Mouse (Mus musculus) frontal cortex, postnatal 10 days (tissue): ENCODE measurements around the gene Kbtbd12.

Experiments
- DNase-seq, 2 experiments: peaks; one replicate each; pipeline ENCODE4 v3.0.0; 2022; ENCODE audit warnings: low spot score in 2 of 2, mixed read lengths in 1 of 2

Kbtbd12 gene

GRCm38 (mm10) chr6:88626912-88627311 is 10.8 kb downstream of the Kbtbd12 start:
- no peak for DNase-seq

GRCm38 (mm10) chr6:88626462-88626861 is 11.3 kb downstream of the Kbtbd12 start:
- DNase-seq: no peak

GRCm38 (mm10) chr6:88621816-88622481 is 15.8 kb downstream of the Kbtbd12 start:
- DNase-seq: no peak

- no peak for DNase-seq
Measured at GRCm38 (mm10) chr6:88619542-88619941, 18.2 kb downstream of the Kbtbd12 start.

GRCm38 (mm10) chr6:88615352-88615751 is 22.4 kb downstream of the Kbtbd12 start:
- DNase-seq: no peak

GRCm38 (mm10) chr6:88606417-88606816 is 31.3 kb downstream of the Kbtbd12 start:
- no peak for DNase-seq

GRCm38 (mm10) chr6:88605715-88606114 is 32.0 kb downstream of the Kbtbd12 start:
- no peak for DNase-seq

- no peak for DNase-seq
Measured at GRCm38 (mm10) chr6:88605235-88605634, 32.5 kb downstream of the Kbtbd12 start.

- no peak for DNase-seq
Measured at GRCm38 (mm10) chr6:88596108-88596507, 41.6 kb downstream of the Kbtbd12 start.

- DNase-seq: no peak
Measured at GRCm38 (mm10) chr6:88592367-88592766, 45.4 kb downstream of the Kbtbd12 start.

- no peak for DNase-seq
Measured at GRCm38 (mm10) chr6:88590231-88590630, 47.5 kb downstream of the Kbtbd12 start.

- peak in 1 of 2 experiments; percentile 38 for DNase-seq
Measured at GRCm38 (mm10) chr6:88589517-88589916, 48.2 kb downstream of the Kbtbd12 start.

- no peak for DNase-seq
Measured at GRCm38 (mm10) chr6:88588581-88589256, 49.0 kb downstream of the Kbtbd12 start.

- no peak for DNase-seq
Measured at GRCm38 (mm10) chr6:88587091-88587490, 50.7 kb downstream of the Kbtbd12 start.

GRCm38 (mm10) chr6:88583950-88584349 is 53.8 kb downstream of the Kbtbd12 start:
- DNase-seq: no peak

GRCm38 (mm10) chr6:88576495-88576894 is 61.3 kb downstream of the Kbtbd12 start:
- peak in 1 of 2 experiments; percentile 45 for DNase-seq

GRCm38 (mm10) chr6:88566676-88567075 is 71.1 kb downstream of the Kbtbd12 start:
- DNase-seq: no peak

- no peak for DNase-seq
Measured at GRCm38 (mm10) chr6:88565033-88565432, 72.7 kb downstream of the Kbtbd12 start.

- DNase-seq: no peak
Measured at GRCm38 (mm10) chr6:88560156-88560555, 77.6 kb downstream of the Kbtbd12 start.

GRCm38 (mm10) chr6:88559688-88560087 is 78.1 kb downstream of the Kbtbd12 start:
- no peak for DNase-seq

GRCm38 (mm10) chr6:88558076-88558475 is 79.7 kb downstream of the Kbtbd12 start:
- DNase-seq: no peak

- DNase-seq: no peak
Measured at GRCm38 (mm10) chr6:88557548-88557947, 80.2 kb downstream of the Kbtbd12 start.

GRCm38 (mm10) chr6:88549916-88550315 is 87.8 kb downstream of the Kbtbd12 start:
- DNase-seq: no peak
